Mouse (Mus musculus): ENCODE measurements around the gene Cst9.

DNA sequence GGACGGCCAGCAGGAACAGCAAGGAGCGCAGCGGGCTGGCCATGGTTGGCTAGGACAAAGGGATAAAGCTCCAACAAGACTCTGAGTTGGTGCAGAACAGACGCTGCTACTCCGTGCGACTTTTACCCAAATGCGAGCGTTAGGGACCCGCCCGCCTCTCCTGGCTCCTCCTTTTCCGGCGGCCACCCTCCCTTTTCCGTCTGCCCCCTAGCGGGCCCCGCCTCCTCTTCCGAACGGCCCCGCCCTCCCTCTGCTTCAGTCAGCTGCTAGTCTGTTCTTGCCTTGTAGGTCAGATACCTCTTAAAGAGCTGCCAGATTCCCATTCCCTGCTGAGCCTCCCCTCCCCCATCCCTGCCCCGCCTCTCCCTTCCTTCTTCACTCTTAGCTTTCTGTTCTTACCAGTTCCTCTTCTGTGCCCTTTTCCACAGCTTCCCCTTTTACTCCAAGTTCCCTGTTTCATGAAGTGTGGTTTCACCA lies 40.4 kb downstream of the Cst9 start, which contains the start of gene Cst3:
- peak; percentile 51; the same call in 1 of the 2 replicates for TF ChIP-seq POLR2A (IDR thresholded peaks at IDR 0.05; ENCODE audit: borderline replicate concordance, extremely low read depth, insufficient read depth, insufficient read length, poor library complexity, severe bottlenecking)
- no peak for TF ChIP-seq CTCF (IDR thresholded peaks at IDR 0.05; ENCODE audit: borderline replicate concordance, extremely low read depth, insufficient read depth, insufficient read length)

All from brain, embryonic 14.5 days (tissue).